Mouse (Mus musculus): ENCODE measurements around the gene Gm5431. TPM values are rescaled to one million over a fixed set of nuclear protein-coding genes. Genes with fewer than 3 reads are reported as not detected.

The Gm5431 gene
- 0.79 and 2.0 TPM in 2 replicates for total RNA-seq (2023)

DNA sequence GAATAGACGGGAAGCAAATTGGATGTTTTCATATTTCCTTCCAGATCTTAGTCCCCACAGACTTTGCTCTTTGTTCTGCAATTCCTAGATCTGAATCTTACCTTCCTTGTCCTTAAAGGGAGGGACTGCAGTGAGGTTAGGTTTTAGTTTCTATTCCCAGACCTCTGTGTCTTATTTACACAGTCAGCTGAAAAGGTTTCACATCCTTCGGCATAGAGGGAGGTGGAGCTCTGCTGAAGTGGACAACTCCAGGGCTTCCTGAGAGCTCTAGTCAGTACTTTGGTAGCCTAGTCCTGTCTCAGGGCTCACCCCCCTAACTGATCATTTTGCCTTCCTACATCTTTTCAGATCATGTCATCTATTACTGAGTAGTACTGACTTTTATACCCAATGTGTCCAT is at the start of gene Gm5431:
TSS of gene Gm5431 (minus strand) at position 194 of the 400 bp plus-strand sequence.

DNA sequence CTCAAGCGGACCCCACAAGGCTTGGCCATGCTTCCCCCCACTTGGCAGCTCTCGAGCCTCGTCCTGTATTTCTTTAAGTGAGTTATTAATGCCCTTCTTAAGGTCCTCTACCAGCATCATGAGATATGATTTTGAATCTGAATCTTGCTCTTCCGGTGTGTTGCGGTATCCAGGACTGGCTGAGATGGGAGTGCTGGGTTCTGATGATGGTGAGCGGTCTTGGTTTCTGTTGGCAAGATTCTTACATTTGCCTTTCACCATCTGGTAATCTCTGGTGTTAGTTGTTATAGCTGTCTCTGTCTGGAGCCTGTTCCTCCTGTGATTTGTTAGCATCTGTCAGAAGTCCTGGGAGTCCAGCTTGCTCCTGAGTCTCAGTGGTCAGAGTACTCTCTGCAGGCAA is 44.1 kb upstream of the Gm5431 start, which contains the start of gene Psme2b:
TSS of gene Psme2b (minus strand) at position 101 of the 400 bp plus-strand sequence.

DNA sequence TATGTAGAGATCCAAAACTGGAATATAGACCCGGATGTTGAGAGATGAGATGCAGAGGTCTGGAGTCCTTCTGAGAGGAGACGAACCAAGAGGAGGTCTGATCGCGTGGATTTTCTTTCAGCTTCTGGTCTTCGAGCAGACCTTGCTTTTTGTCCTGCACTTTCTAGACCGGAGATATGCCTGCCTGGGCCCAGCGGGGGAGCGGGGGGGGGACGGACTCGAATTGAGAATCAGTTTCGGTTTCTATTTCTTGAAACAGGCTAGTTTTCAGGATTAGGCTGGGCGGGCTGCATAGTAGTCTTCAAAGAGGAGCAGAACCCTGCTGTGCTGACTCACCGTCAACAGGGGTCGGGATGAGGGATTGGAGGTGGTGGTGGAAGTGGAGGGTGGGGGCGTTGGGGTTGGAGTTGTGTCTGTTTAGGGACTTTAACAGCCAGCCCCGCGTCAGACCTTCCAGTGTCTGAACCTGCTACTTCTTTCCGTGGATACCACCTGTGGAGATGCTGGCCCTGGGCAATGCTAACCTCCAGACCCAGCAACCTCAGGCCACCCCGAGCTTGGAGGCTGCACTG is 30.7 kb downstream of the Gm5431 start, which contains the start of gene Irgm1:
TSS of gene Irgm1 (minus strand) at position 483 of the 572 bp plus-strand sequence.

Other genes with a start within 250 kb of the Gm5431 start
- 371 and 385 TPM in 2 replicates for gene Rack1, start 101.9 kb downstream of the Gm5431 start, total RNA-seq (2023)
- 38.5 and 69.4 TPM in 2 replicates for gene Trim41, start 84.9 kb downstream of the Gm5431 start, total RNA-seq (2023)
- 0.16 and 0.48 TPM in 2 replicates for gene Trim7, start 76.1 kb downstream of the Gm5431 start, total RNA-seq (2023)
- gene Gm12184, start 75.6 kb downstream of the Gm5431 start, total RNA-seq (2023), result 0.66 and 0.95 TPM in 2 replicates
- 11.6 and 16.1 TPM in 2 replicates for gene Irgm1, start 30.5 kb downstream of the Gm5431 start, total RNA-seq (2023)
- gene Psme2b, start 44.0 kb upstream of the Gm5431 start, total RNA-seq (2023), result 13.1 and 13.2 TPM in 2 replicates
- 0.16 and 0.18 TPM in 2 replicates for gene Olfr56, start 76.7 kb upstream of the Gm5431 start, total RNA-seq (2023)
- 23.7 and 28.4 TPM in 2 replicates for gene 9930111J21Rik1, start 77.2 kb upstream of the Gm5431 start, total RNA-seq (2023)
- gene Gm12185, start 90.0 kb upstream of the Gm5431 start, total RNA-seq (2023), result 0.38 and 0.70 TPM in 2 replicates
- 0.25 TPM in 1 of 2 replicates, not detected in the other for gene Tgtp1, start 92.0 kb upstream of the Gm5431 start, total RNA-seq (2023)
- gene 9930111J21Rik2, start 149.0 kb upstream of the Gm5431 start, total RNA-seq (2023), result 31.0 and 31.9 TPM in 2 replicates
- 0.25 and 0.52 TPM in 2 replicates for gene Tgtp2, start 162.0 kb upstream of the Gm5431 start, total RNA-seq (2023)
- gene Ifi47, start 174.4 kb upstream of the Gm5431 start, total RNA-seq (2023), result 7.0 and 11.5 TPM in 2 replicates
- not detected in 2 replicates for gene Olfr1396, start 212.7 kb upstream of the Gm5431 start, total RNA-seq (2023)
- not detected in 2 replicates for gene Olfr1395, start 240.1 kb upstream of the Gm5431 start, total RNA-seq (2023)